Mouse (Mus musculus): ENCODE measurements around the gene Samd5. TPM values are rescaled to one million over a fixed set of nuclear protein-coding genes. Genes with fewer than 3 reads are reported as not detected.

Gene Samd5
- polyA plus RNA-seq, 2 experiments = 0.29 to 0.41 TPM

DNA sequence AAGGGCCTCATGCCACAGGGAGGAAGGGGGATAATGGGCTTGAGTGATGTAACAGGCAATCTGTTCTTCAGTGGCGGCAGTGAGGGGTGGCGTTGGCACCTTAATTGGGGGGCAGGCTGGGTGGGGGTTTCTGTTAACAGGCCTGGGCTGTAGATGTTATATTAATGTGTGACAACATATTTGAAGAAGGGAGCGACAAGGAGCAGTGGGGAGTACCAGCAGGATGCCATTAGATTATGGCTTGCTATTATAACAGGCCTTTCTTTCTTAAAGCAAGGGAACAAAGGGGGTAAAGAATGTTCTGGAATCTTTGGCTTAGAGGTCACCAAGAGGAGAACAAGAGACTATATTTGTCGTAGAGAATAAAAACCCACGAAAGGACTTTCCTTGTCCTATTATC, 4.9 kb upstream of the Samd5 start:
- Histone ChIP-seq H3K4me3 (ENCODE audit: insufficient read depth in 1 of 2, low read depth in 2 of 2, low read length in 2 of 2) (no peak overlapping the region), H3K27ac (no peak overlapping the region), H3K4me2 (ENCODE audit: low read depth) (no peak overlapping the region), H3K4me1 (replicated peaks; ENCODE audit: control insufficient read depth in 2 of 2, insufficient read depth in 2 of 2, low read length in 1 of 2) (no peaks in the 10 kb centered on the region), H3K9ac (replicated peaks) (no peak overlapping the region), H3K27me3 (ENCODE audit: control insufficient read depth, insufficient read depth, low read length) (peaks cover 23% of the 10 kb centered on the region), H3K36me3 (replicated peaks; ENCODE audit: control insufficient read depth, insufficient read depth, low read depth) (no peaks in the 10 kb centered on the region), H3K9me3 (ENCODE audit: control insufficient read depth, low read length) (no peaks in the 10 kb centered on the region)
- 61% methylated on average over 5 of the region's 5 CpGs for WGBS (ENCODE audit: insufficient replicate concordance)
- TF ChIP-seq EP300 (IDR thresholded peaks at IDR 0.05; ENCODE audit: low read depth) = no peak
- TF ChIP-seq CTCF (IDR thresholded peaks at IDR 0.05; ENCODE audit: low read depth) = no peak
- DNase-seq (ENCODE audit: low read depth in 3 of 3, low spot score in 3 of 3) = no peak
- ATAC-seq (ENCODE audit: insufficient read depth) = no peak

DNA sequence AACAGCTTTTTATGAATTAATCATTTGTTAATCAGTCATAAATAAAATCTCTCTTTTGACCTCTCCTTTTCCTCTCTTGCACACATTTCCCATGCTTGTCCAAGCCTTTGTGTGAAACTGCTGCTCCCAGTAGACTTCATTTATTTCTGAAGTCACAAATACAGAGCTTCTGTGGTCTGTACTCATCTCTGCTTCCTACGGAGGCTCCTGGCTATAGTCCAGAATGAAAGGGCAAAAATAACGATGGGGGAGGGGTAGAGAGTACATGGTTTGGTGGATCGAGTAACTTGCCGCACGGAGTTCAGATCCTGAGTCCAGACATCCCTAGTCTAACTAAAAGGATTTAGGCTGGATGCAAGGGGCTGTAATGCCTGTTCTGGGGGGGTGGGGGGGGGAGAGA, 3.1 kb upstream of the Samd5 start:
- TF ChIP-seq EP300 (IDR thresholded peaks at IDR 0.05; ENCODE audit: low read depth) (no peak), CTCF (IDR thresholded peaks at IDR 0.05; ENCODE audit: low read depth) (no peak)
- DNase-seq (ENCODE audit: low read depth in 3 of 3, low spot score in 3 of 3) = no peak
- Histone ChIP-seq H3K4me2 (ENCODE audit: low read depth) (no peak overlapping the region), H3K9ac (replicated peaks) (no peak overlapping the region), H3K27me3 (ENCODE audit: control insufficient read depth, insufficient read depth, low read length) (peaks cover 36% of the 10 kb centered on the region), H3K36me3 (replicated peaks; ENCODE audit: control insufficient read depth, insufficient read depth, low read depth) (no peaks in the 10 kb centered on the region), H3K4me1 (replicated peaks; ENCODE audit: control insufficient read depth in 2 of 2, insufficient read depth in 2 of 2, low read length in 1 of 2) (no peaks in the 10 kb centered on the region), H3K4me3 (ENCODE audit: insufficient read depth in 1 of 2, low read depth in 2 of 2, low read length in 2 of 2) (no peak overlapping the region), H3K27ac (no peak overlapping the region), H3K9me3 (ENCODE audit: control insufficient read depth, low read length) (no peaks in the 10 kb centered on the region)
- ATAC-seq (ENCODE audit: insufficient read depth) = no peak
- 51% methylated on average over 5 of the region's 5 CpGs for WGBS (ENCODE audit: insufficient replicate concordance)

DNA sequence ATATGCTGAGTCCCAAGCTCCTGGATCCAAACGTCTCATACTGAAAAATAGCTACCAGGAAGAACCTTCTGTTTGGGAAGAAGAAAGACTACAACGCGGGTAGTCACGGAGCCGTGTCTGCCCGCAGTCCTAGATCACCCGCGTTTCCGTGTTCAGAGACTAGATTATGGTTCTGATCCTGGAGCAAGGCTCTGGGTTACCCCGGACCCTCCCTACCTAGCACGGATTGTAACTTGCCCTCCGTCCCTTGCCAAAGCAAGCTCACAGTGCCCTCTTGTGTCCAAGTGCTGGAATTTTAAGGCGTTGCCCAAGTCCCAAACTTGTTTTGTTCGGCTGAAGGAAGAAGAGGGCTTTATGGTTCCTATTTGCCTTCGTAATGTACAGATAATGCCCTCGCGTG, 1.9 kb upstream of the Samd5 start:
- TF ChIP-seq EP300 (IDR thresholded peaks at IDR 0.05; ENCODE audit: low read depth) (no peak), CTCF (IDR thresholded peaks at IDR 0.05; ENCODE audit: low read depth) (peak; percentile 78)
- DNase-seq (ENCODE audit: low read depth in 3 of 3, low spot score in 3 of 3) (peak; percentile 19 to 22 (median 19)), ATAC-seq (ENCODE audit: insufficient read depth) (no peak)
- Histone ChIP-seq H3K4me1 (replicated peaks; ENCODE audit: control insufficient read depth in 2 of 2, insufficient read depth in 2 of 2, low read length in 1 of 2) (no peaks in the 10 kb centered on the region), H3K4me3 (ENCODE audit: insufficient read depth in 1 of 2, low read depth in 2 of 2, low read length in 2 of 2) (no peak overlapping the region), H3K36me3 (replicated peaks; ENCODE audit: control insufficient read depth, insufficient read depth, low read depth) (no peaks in the 10 kb centered on the region), H3K27ac (no peak overlapping the region), H3K9me3 (ENCODE audit: control insufficient read depth, low read length) (no peaks in the 10 kb centered on the region), H3K9ac (replicated peaks) (no peak overlapping the region), H3K4me2 (ENCODE audit: low read depth) (peak overlapping the region; percentile 22; the same call in 1 of the 2 replicates), H3K27me3 (ENCODE audit: control insufficient read depth, insufficient read depth, low read length) (peaks cover 36% of the 10 kb centered on the region)
- WGBS (ENCODE audit: insufficient replicate concordance) = 2% methylated on average over 17 of the region's 17 CpGs

DNA sequence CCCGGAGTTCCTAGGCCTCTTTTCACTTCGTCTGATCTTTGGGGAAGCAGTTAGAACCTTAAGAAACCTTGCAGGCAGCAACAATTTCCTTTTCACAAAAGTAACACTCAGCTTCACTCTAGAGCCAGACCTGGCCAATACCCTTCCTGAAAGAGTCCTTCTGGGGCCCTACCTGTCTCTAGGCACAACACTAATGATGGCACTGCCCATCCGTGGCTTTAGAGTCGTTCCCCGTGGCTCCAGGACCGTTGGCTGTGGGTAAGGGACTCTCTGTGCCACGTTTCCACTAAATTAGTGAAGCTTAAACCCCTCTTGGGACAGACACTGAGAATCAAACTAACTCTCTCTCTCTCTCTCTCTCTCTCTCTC, 1.4 kb upstream of the Samd5 start:
- no peak for ATAC-seq (ENCODE audit: insufficient read depth)
- Histone ChIP-seq H3K27me3 (ENCODE audit: control insufficient read depth, insufficient read depth, low read length) (peaks cover 36% of the 10 kb centered on the region), H3K36me3 (replicated peaks; ENCODE audit: control insufficient read depth, insufficient read depth, low read depth) (no peaks in the 10 kb centered on the region), H3K4me3 (ENCODE audit: insufficient read depth in 1 of 2, low read depth in 2 of 2, low read length in 2 of 2) (no peak overlapping the region), H3K9me3 (ENCODE audit: control insufficient read depth, low read length) (no peaks in the 10 kb centered on the region), H3K4me2 (ENCODE audit: low read depth) (no peak overlapping the region), H3K27ac (no peak overlapping the region), H3K4me1 (replicated peaks; ENCODE audit: control insufficient read depth in 2 of 2, insufficient read depth in 2 of 2, low read length in 1 of 2) (no peaks in the 10 kb centered on the region), H3K9ac (replicated peaks) (no peak overlapping the region)
- no peak for DNase-seq (ENCODE audit: low read depth in 3 of 3, low spot score in 3 of 3)
- 2% methylated on average over 7 of the region's 7 CpGs for WGBS (ENCODE audit: insufficient replicate concordance)
- TF ChIP-seq CTCF (IDR thresholded peaks at IDR 0.05; ENCODE audit: low read depth) = no peak
- no peak for TF ChIP-seq EP300 (IDR thresholded peaks at IDR 0.05; ENCODE audit: low read depth)

DNA sequence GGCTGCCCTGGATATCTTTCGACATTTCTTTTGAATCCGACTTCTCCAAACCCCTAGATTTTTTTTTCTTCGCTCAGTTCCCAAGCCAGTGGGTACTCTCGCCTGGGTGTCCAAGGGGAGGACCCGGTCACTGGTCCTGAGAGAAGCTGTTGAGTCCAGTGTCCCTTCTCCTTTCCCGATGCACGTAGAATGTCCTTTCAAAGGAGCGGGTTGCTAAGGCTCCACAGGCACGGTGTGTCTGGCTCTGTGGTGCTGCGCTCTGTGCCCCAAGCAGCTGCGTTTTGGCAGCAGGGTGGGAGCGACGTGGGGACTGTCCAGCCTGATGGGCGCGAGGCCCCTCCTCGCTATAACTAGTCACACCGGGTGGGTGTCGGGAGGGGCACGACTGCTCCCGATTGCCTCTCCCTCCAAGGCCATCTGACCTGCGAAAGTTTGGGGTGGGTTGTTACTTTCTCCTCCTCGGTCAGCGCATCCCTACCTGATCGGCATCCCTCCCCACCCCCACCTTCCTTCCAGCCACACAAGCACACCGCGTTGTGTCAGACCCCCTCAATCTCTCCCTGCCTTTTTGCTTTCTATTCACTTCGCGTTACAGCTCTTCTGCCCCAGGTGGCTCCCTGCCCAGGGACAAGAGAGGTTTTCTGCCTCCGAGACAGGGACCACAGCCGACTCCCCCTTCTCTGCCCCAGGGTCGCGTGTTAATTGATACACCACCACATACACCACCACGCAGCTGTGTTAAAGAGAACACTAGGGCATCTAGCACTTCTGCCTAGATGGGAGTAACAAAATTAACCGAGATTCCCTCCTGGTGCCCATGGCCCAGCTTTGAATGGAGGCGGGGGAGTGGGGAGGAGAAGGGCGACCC, 776 bp upstream of the Samd5 start:
- no peak for DNase-seq (ENCODE audit: low read depth in 3 of 3, low spot score in 3 of 3)
- TF ChIP-seq CTCF (IDR thresholded peaks at IDR 0.05; ENCODE audit: low read depth) = no peak
- TF ChIP-seq EP300 (IDR thresholded peaks at IDR 0.05; ENCODE audit: low read depth) = no peak
- Histone ChIP-seq H3K4me2 (ENCODE audit: low read depth) (peak overlapping the region; percentile 60), H3K4me1 (replicated peaks; ENCODE audit: control insufficient read depth in 2 of 2, insufficient read depth in 2 of 2, low read length in 1 of 2) (no peaks in the 10 kb centered on the region), H3K27me3 (ENCODE audit: control insufficient read depth, insufficient read depth, low read length) (peaks cover 36% of the 10 kb centered on the region), H3K36me3 (replicated peaks; ENCODE audit: control insufficient read depth, insufficient read depth, low read depth) (no peaks in the 10 kb centered on the region), H3K4me3 (ENCODE audit: insufficient read depth in 1 of 2, low read depth in 2 of 2, low read length in 2 of 2) (peak overlapping the region; percentile 49 to 50; a peak in 3 of 4 replicates), H3K9me3 (ENCODE audit: control insufficient read depth, low read length) (no peaks in the 10 kb centered on the region), H3K27ac (no peak overlapping the region), H3K9ac (replicated peaks) (no peak overlapping the region)
- 4% methylated on average over 36 of the region's 36 CpGs for WGBS (ENCODE audit: insufficient replicate concordance)
- ATAC-seq (ENCODE audit: insufficient read depth) = no peak
